Mouse (Mus musculus): ENCODE results near the gene Tns3. TPM values are rescaled to one million over a fixed set of nuclear protein-coding genes. Genes with fewer than 3 reads are reported as not detected.

The Tns3 gene
- polyA plus RNA-seq, 1 experiment: 45.7 TPM

GRCm38 (mm10) chr11:8701400-8701799, 37.1 kb upstream of the Tns3 start:
- Histone ChIP-seq H3K27ac (ENCODE audit: insufficient read depth, low read length) (no peak overlapping the region), H3K9ac (ENCODE audit: low read depth, poor library complexity, severe bottlenecking) (no peak overlapping the region), H3K4me3 (ENCODE audit: low read depth, low read length) (no peak overlapping the region), H3K4me1 (ENCODE audit: control insufficient read depth, insufficient read depth, low read length) (peaks cover 3% of the 10 kb centered on the region), H3K9me3 (replicated peaks; ENCODE audit: control insufficient read depth, insufficient read depth, low read length, poor library complexity, severe bottlenecking) (no peaks in the 10 kb centered on the region), H3K36me3 (ENCODE audit: control insufficient read depth, insufficient read depth, low read length, poor library complexity, severe bottlenecking) (no peaks in the 10 kb centered on the region), H3K27me3 (ENCODE audit: control insufficient read depth, insufficient read depth, low read length, poor library complexity, severe bottlenecking) (no peaks in the 10 kb centered on the region)
- TF ChIP-seq POLR2A (IDR thresholded peaks at IDR 0.05; ENCODE audit: insufficient read depth, low read length): no peak
- no peak for TF ChIP-seq EP300 (IDR thresholded peaks at IDR 0.05; ENCODE audit: insufficient read depth, low read depth, low read length)
- TF ChIP-seq CTCF (IDR thresholded peaks at IDR 0.05; ENCODE audit: low read depth, low read length): no peak

- TF ChIP-seq POLR2A (IDR thresholded peaks at IDR 0.05; ENCODE audit: insufficient read depth, low read length): no peak
- TF ChIP-seq CTCF (IDR thresholded peaks at IDR 0.05; ENCODE audit: low read depth, low read length): no peak
- no peak for TF ChIP-seq EP300 (IDR thresholded peaks at IDR 0.05; ENCODE audit: insufficient read depth, low read depth, low read length)
- H3K9me3 ChIP-seq (replicated peaks; ENCODE audit: control insufficient read depth, insufficient read depth, low read length, poor library complexity, severe bottlenecking): no peaks in the 10 kb centered on the region
- no peak overlapping the region for H3K9ac ChIP-seq (ENCODE audit: low read depth, poor library complexity, severe bottlenecking)
- H3K36me3 ChIP-seq (ENCODE audit: control insufficient read depth, insufficient read depth, low read length, poor library complexity, severe bottlenecking): no peaks in the 10 kb centered on the region
- peaks cover 6% of the 10 kb centered on the region for H3K4me1 ChIP-seq (ENCODE audit: control insufficient read depth, insufficient read depth, low read length)
- no peak overlapping the region for H3K27ac ChIP-seq (ENCODE audit: insufficient read depth, low read length)
- H3K27me3 ChIP-seq (ENCODE audit: control insufficient read depth, insufficient read depth, low read length, poor library complexity, severe bottlenecking): no peaks in the 10 kb centered on the region
- no peak overlapping the region for H3K4me3 ChIP-seq (ENCODE audit: low read depth, low read length)
Observed at GRCm38 (mm10) chr11:8700641-8701221, 36.4 kb upstream of the Tns3 start.

DNA sequence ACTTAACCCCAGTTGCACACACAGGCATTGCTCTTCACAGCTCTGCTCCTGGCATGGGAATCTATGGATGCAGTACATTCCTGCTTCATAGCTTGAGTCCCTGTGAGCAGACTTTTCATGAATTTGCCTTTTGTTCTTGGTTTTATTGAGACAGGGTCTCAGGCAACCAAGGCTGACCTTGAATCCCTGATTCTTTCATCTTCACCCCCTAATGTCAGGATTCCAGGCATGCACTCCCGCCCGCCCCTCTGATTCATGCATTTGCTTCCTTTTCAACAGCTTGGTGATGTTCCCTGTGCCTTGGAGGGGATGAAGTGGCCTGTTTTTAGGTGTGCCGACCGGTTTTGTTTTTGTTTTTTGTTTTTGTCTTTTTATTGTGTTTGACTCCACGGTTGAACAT, 35.4 kb upstream of the Tns3 start:
- TF ChIP-seq CTCF (IDR thresholded peaks at IDR 0.05; ENCODE audit: low read depth, low read length): no peak
- no peak for TF ChIP-seq EP300 (IDR thresholded peaks at IDR 0.05; ENCODE audit: insufficient read depth, low read depth, low read length)
- no peak for TF ChIP-seq POLR2A (IDR thresholded peaks at IDR 0.05; ENCODE audit: insufficient read depth, low read length)
- Histone ChIP-seq H3K36me3 (ENCODE audit: control insufficient read depth, insufficient read depth, low read length, poor library complexity, severe bottlenecking) (no peaks in the 10 kb centered on the region), H3K27me3 (ENCODE audit: control insufficient read depth, insufficient read depth, low read length, poor library complexity, severe bottlenecking) (no peaks in the 10 kb centered on the region), H3K4me3 (ENCODE audit: low read depth, low read length) (no peak overlapping the region), H3K4me1 (ENCODE audit: control insufficient read depth, insufficient read depth, low read length) (peaks cover 6% of the 10 kb centered on the region), H3K9me3 (replicated peaks; ENCODE audit: control insufficient read depth, insufficient read depth, low read length, poor library complexity, severe bottlenecking) (peaks cover 2% of the 10 kb centered on the region; the same call in 1 of the 2 replicates), H3K9ac (ENCODE audit: low read depth, poor library complexity, severe bottlenecking) (no peak overlapping the region), H3K27ac (ENCODE audit: insufficient read depth, low read length) (no peak overlapping the region)

DNA sequence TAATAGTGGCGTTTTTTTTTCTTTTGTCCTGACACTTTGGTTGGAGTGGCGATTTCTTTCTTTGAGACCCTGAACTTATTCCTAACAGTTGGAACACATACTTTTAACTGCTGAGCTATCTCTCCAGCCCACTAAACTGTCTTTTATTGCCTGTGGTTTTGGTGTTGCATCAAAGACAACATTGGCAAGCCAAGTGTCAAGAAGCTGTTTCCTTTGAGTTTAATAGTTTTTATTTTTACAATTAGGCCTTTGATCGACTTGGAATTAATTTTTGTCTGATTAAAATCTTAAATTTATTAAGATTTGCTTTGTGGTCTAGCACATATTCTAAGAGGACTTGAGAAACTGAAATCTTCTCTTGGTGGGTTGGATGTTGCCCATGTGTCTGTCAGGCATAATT, 33.3 kb upstream of the Tns3 start:
- no peaks in the 10 kb centered on the region for H3K36me3 ChIP-seq (ENCODE audit: control insufficient read depth, insufficient read depth, low read length, poor library complexity, severe bottlenecking)
- no peak overlapping the region for H3K4me3 ChIP-seq (ENCODE audit: low read depth, low read length)
- TF ChIP-seq POLR2A (IDR thresholded peaks at IDR 0.05; ENCODE audit: insufficient read depth, low read length): no peak
- no peak for TF ChIP-seq CTCF (IDR thresholded peaks at IDR 0.05; ENCODE audit: low read depth, low read length)
- TF ChIP-seq EP300 (IDR thresholded peaks at IDR 0.05; ENCODE audit: insufficient read depth, low read depth, low read length): no peak
- H3K9me3 ChIP-seq (replicated peaks; ENCODE audit: control insufficient read depth, insufficient read depth, low read length, poor library complexity, severe bottlenecking): peaks cover 3% of the 10 kb centered on the region; the same call in 1 of the 2 replicates
- H3K27me3 ChIP-seq (ENCODE audit: control insufficient read depth, insufficient read depth, low read length, poor library complexity, severe bottlenecking): no peaks in the 10 kb centered on the region
- no peak overlapping the region for H3K27ac ChIP-seq (ENCODE audit: insufficient read depth, low read length)
- peaks cover 6% of the 10 kb centered on the region for H3K4me1 ChIP-seq (ENCODE audit: control insufficient read depth, insufficient read depth, low read length)
- H3K9ac ChIP-seq (ENCODE audit: low read depth, poor library complexity, severe bottlenecking): no peak overlapping the region

- no peak for TF ChIP-seq POLR2A (IDR thresholded peaks at IDR 0.05; ENCODE audit: insufficient read depth, low read length)
- 0 out of 2 replicates have a peak, but pooled peaks have one; percentile 38 for TF ChIP-seq EP300 (IDR thresholded peaks at IDR 0.05; ENCODE audit: insufficient read depth, low read depth, low read length)
- TF ChIP-seq CTCF (IDR thresholded peaks at IDR 0.05; ENCODE audit: low read depth, low read length): no peak
- Histone ChIP-seq H3K27me3 (ENCODE audit: control insufficient read depth, insufficient read depth, low read length, poor library complexity, severe bottlenecking) (no peaks in the 10 kb centered on the region), H3K9me3 (replicated peaks; ENCODE audit: control insufficient read depth, insufficient read depth, low read length, poor library complexity, severe bottlenecking) (peaks cover 3% of the 10 kb centered on the region; the same call in 1 of the 2 replicates), H3K36me3 (ENCODE audit: control insufficient read depth, insufficient read depth, low read length, poor library complexity, severe bottlenecking) (no peaks in the 10 kb centered on the region), H3K27ac (ENCODE audit: insufficient read depth, low read length) (peak overlapping the region; percentile 92), H3K4me1 (ENCODE audit: control insufficient read depth, insufficient read depth, low read length) (peaks cover 7% of the 10 kb centered on the region), H3K9ac (ENCODE audit: low read depth, poor library complexity, severe bottlenecking) (no peak overlapping the region), H3K4me3 (ENCODE audit: low read depth, low read length) (no peak overlapping the region)
Observed at GRCm38 (mm10) chr11:8694096-8694495, 29.8 kb upstream of the Tns3 start.
